Comparison of ENCODE assay signal across 27 mouse cellular contexts in the genomic region with DNA sequence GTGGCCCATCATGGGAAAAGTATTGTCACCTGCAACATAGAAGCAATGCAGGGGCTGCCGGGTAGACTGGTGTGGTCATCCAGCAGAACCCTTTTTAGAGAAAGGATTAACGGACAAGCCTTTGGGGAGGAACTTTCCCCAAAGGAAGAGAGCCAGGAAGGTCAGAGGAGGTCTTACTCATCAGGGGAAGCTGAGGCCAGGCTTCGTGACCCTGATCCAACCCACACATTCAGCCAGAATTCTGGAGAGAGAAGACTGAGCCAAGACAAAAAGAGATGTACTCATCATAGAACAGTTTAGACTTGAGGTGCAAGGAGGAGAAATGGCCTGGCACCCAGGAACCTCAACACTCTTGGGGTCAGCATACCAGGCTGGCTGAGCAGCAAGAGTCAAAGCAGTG.
DNase-seq lines count a peak whose midpoint lies in the region; ATAC-seq and TF ChIP-seq lines count a peak whose summit lies in the region.
"Had no signal": no experiment of that assay in that cellular context is flagged by ENCODE, and none has a peak within 500 bp of the region (broad histone marks: within the 10 kb centered on the region; RNA-seq: fewer than 3 reads in every experiment).

No protein-coding gene starts in this region.

- no peak overlapping the region for H3K4me2 ChIP-seq in heart, embryonic 11.5 days
- H3K4me2 ChIP-seq in midbrain, embryonic 16.5 days (ENCODE audit: low read length) = no peak overlapping the region
- H3K4me2 ChIP-seq: embryonic facial prominence, embryonic 13.5 days; forebrain, embryonic 12.5 days; hindbrain, embryonic 13.5 days; limb, embryonic 12.5 days; liver, embryonic 11.5 days; stomach, embryonic 15.5 days had no signal

- no peaks in the 10 kb centered on the region for H3K9me3 ChIP-seq in heart, embryonic 11.5 days (replicated peaks; ENCODE audit: control insufficient read depth, low read length)
- H3K9me3 ChIP-seq in midbrain, embryonic 16.5 days (replicated peaks; ENCODE audit: control insufficient read depth, low read length, poor library complexity, severe bottlenecking) = no peaks in the 10 kb centered on the region
- H3K9me3 ChIP-seq: embryonic facial prominence, embryonic 13.5 days; forebrain, embryonic 12.5 days; hindbrain, embryonic 13.5 days; limb, embryonic 12.5 days; stomach, embryonic 15.5 days had no signal

- no peak for TF ChIP-seq CTCF in gastrocnemius, adult 2 months (IDR thresholded peaks at IDR 0.05)

- H3K9ac ChIP-seq in heart, embryonic 11.5 days (ENCODE audit: low read depth, low read length) = no peak overlapping the region
- no peak overlapping the region for H3K9ac ChIP-seq in midbrain, embryonic 16.5 days (ENCODE audit: low read depth, low read length)
- H3K9ac ChIP-seq: embryonic facial prominence, embryonic 13.5 days; forebrain, embryonic 12.5 days; hindbrain, embryonic 13.5 days; limb, embryonic 12.5 days; liver, postnatal 0 days; stomach, embryonic 15.5 days had no signal

- WGBS in heart, embryonic 11.5 days (ENCODE audit: insufficient replicate concordance) = 66% methylated on average over 3 of the region's 3 CpGs
- 80% methylated on average over 3 of the region's 3 CpGs for WGBS in midbrain, embryonic 16.5 days

- intact Hi-C loops in gastrocnemius, adult 2 months (cut with DNase I) = no loop called here
- intact Hi-C loops in gastrocnemius, postnatal 36 days (cut with DNase I) = no loop called here

- no peaks in the 10 kb centered on the region for H3K27me3 ChIP-seq in heart, embryonic 11.5 days (ENCODE audit: control insufficient read depth, insufficient read depth, low read length)
- no peaks in the 10 kb centered on the region for H3K27me3 ChIP-seq in midbrain, embryonic 16.5 days (ENCODE audit: control insufficient read depth, insufficient read depth, low read depth, low read length)
- H3K27me3 ChIP-seq: embryonic facial prominence, embryonic 13.5 days; forebrain, embryonic 12.5 days; hindbrain, embryonic 13.5 days; limb, embryonic 12.5 days; stomach, embryonic 15.5 days had no signal

- no peak for ATAC-seq in heart, embryonic 11.5 days (replicated peaks; ENCODE audit: insufficient number of reproducible peaks, low FRiP score, low TSS enrichment)
- no peak for ATAC-seq in midbrain, embryonic 16.5 days
- ATAC-seq: liver, postnatal 0 days had no signal

- H3K4me3 ChIP-seq in heart, embryonic 11.5 days (ENCODE audit: low read depth, low read length) = no peak overlapping the region
- no peak overlapping the region for H3K4me3 ChIP-seq in gastrocnemius, adult 2 months
- no peak overlapping the region for H3K4me3 ChIP-seq in midbrain, embryonic 16.5 days (ENCODE audit: low read depth, low read length)
- H3K4me3 ChIP-seq: embryonic facial prominence, embryonic 13.5 days; erythroblast, embryonic 14.5 days; forebrain, embryonic 12.5 days; hindbrain, embryonic 13.5 days; layer of hippocampus, adult 2 months; limb, embryonic 12.5 days; stomach, embryonic 15.5 days had no signal

- no peaks in the 10 kb centered on the region for H3K36me3 ChIP-seq in heart, embryonic 11.5 days (ENCODE audit: control insufficient read depth, insufficient read depth, low read length)
- H3K36me3 ChIP-seq in midbrain, embryonic 16.5 days (ENCODE audit: control insufficient read depth, insufficient read depth, low read length) = no peaks in the 10 kb centered on the region
- H3K36me3 ChIP-seq: embryonic facial prominence, embryonic 13.5 days; forebrain, embryonic 12.5 days; hindbrain, embryonic 13.5 days; limb, embryonic 12.5 days; stomach, embryonic 15.5 days had no signal

- peak; percentile 17 for DNase-seq in adrenal gland, postnatal 10 days
- no peak for DNase-seq in adrenal gland, postnatal 14 days
- DNase-seq in heart, adult 8-10 months (ENCODE audit: low spot score) = peak; percentile 26
- peak; percentile 55 for DNase-seq in gastrocnemius, adult 2 months
- peak; percentile 30 to 33 for DNase-seq in gastrocnemius, postnatal 36 days
- DNase-seq in layer of hippocampus, adult 18-20 months (ENCODE audit: low spot score in 2 of 2) = no peak
- DNase-seq: cerebellum, adult 2 months; cerebellum, postnatal 25 days; embryo, embryonic 11 days; kidney, adult 11 months; kidney, postnatal 10 days; layer of hippocampus, postnatal 36 days; liver, postnatal 0 days; right cerebral cortex, adult 18-20 months; right cerebral cortex, postnatal 4 days; thymus, postnatal 25 days had no signal

- peaks cover 4% of the 10 kb centered on the region; the same call in 1 of the 2 replicates for H3K4me1 ChIP-seq in heart, embryonic 11.5 days (ENCODE audit: control insufficient read depth, insufficient read depth, low read length)
- no peaks in the 10 kb centered on the region for H3K4me1 ChIP-seq in midbrain, embryonic 16.5 days (ENCODE audit: control insufficient read depth, insufficient read depth, low read length)
- H3K4me1 ChIP-seq: limb, embryonic 12.5 days; stomach, embryonic 15.5 days had no signal

- H3K27ac ChIP-seq in heart, embryonic 11.5 days (ENCODE audit: low read depth, low read length) = no peak overlapping the region
- H3K27ac ChIP-seq in gastrocnemius, adult 2 months = no peak overlapping the region
- no peak overlapping the region for H3K27ac ChIP-seq in midbrain, embryonic 16.5 days (ENCODE audit: low read length)
- H3K27ac ChIP-seq: embryonic facial prominence, embryonic 13.5 days; forebrain, embryonic 12.5 days; hindbrain, embryonic 13.5 days; layer of hippocampus, adult 2 months; limb, embryonic 12.5 days; macrophage; stomach, embryonic 15.5 days had no signal

Comparison
In these comparisons a context has a peak if more than half of its experiments do, and no peak if none do; other contexts are left out.
1. DNase-seq: peak in adrenal gland, postnatal 10 days (single experiment), heart, adult 8-10 months (single experiment), gastrocnemius, adult 2 months (single experiment) and gastrocnemius, postnatal 36 days (2 of 2); none in adrenal gland, postnatal 14 days (single experiment) and layer of hippocampus, adult 18-20 months (0 of 2).